Mouse (Mus musculus): Measurements from ENCODE around the gene Arl5b.

DNA sequence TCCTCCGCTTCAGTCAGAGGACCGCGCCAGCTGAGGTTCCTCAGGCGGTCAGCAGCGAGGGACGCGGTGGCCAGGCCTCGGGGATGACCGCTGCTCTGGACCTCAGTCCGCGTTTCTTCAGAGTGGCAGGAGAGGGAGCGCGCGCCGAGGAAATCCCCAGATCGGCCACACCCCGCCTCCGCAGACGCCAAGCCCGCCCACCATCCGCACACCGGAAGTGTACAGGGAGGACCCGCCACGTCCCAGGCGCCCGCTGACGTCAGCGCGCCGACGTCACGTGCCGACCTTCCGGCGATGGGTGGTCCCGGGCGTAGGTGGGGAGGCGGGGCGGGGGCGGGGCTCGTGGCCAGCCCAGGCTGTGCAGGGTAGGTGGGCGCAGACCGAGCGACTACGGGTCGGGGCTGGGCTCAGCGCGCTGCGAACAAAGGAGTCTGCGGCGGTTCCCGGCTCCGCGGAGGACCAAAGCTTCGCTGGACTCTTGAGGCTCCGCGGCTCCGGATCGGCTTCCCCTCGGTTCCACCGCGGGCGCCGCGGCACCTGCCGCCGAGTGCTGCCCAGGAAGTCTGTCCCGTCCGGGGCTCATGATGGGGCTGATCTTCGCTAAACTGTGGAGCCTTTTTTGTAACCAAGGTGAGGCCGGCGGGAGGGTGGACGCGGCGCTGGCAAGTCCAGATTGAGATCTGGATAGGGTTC is 5.9 kb downstream of the Arl5b start, which contains the start of gene Nsun6:
- peak; percentile 56 for TF ChIP-seq POLR2A (IDR thresholded peaks at IDR 0.05; ENCODE audit: low read depth, low read length)
- TF ChIP-seq CTCF (IDR thresholded peaks at IDR 0.05; ENCODE audit: extremely low read depth, insufficient read depth, insufficient read length, insufficient replicate concordance), result 0 out of 2 replicates have a peak, but pooled peaks have one; percentile 7
